ENCODE assay signal across 19 mouse cellular contexts in the genomic region with DNA sequence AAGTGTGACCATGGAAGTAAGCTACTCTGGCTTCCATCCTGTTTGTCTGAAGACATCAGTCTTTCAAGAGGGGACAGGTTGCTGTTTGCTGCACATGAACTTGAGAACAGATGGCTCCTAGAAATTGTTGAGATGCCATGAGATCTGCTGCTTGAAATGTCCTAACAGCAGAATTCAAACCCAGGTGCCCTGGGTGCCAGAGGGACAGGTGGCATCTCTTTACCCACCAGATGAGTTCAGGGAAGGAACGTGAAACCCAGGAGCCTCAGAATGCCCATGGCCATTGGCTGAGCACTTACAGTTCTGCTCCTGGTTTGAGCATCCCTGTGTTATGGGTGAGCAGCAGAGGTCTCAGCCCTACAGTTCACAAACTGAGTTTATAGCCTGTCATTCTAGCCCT.
DNase-seq lines count a peak whose midpoint lies in the region; TF ChIP-seq lines count a peak whose summit lies in the region.
"Had no signal": no experiment of that assay in that cellular context is flagged by ENCODE, and none has a peak within 500 bp of the region (broad histone marks: within the 10 kb centered on the region; RNA-seq: fewer than 3 reads in every experiment).

No protein-coding gene starts in this region.

- intact Hi-C loops in gastrocnemius, adult 2 months (cut with DNase I), result loop anchor here (10.0 kb wide), 1 partner anchor 670 kb away; no protein-coding TSS in a partner anchor

- no peak for DNase-seq in gastrocnemius, adult 2 months
- DNase-seq in gastrocnemius, adult 18-20 months (ENCODE audit: low spot score), result no peak
- peak; percentile 31 for DNase-seq in cerebellum, adult 8-10 months
- DNase-seq in cerebellum, postnatal 36 days, result peak; percentile 15 to 24
- no peak for DNase-seq in embryo, embryonic 9.5 days (ENCODE audit: extremely low spot score)
- DNase-seq in limb, embryonic 10.5 days (ENCODE audit: low spot score), result no peak
- DNase-seq: adrenal gland, adult 2 months; adrenal gland, postnatal 25 days; forebrain, postnatal 0 days; gastrocnemius, postnatal 36 days; heart, adult 2 months; heart, postnatal 14 days; kidney, adult 11 months; kidney, adult 9 months had no signal

- H3K36me3 ChIP-seq in limb, embryonic 10.5 days, result no peaks in the 10 kb centered on the region
- H3K36me3 ChIP-seq: embryonic facial prominence, embryonic 13.5 days; forebrain, embryonic 12.5 days; heart, embryonic 15.5 days; hindbrain, embryonic 13.5 days had no signal

- H3K4me3 ChIP-seq in gastrocnemius, adult 2 months, result no peak overlapping the region
- no peak overlapping the region for H3K4me3 ChIP-seq in limb, embryonic 10.5 days
- H3K4me3 ChIP-seq: embryonic facial prominence, embryonic 13.5 days; forebrain, embryonic 12.5 days; heart, adult 2 months; heart, embryonic 15.5 days; hindbrain, embryonic 13.5 days had no signal

- H3K4me1 ChIP-seq in limb, embryonic 10.5 days, result no peaks in the 10 kb centered on the region
- H3K4me1 ChIP-seq: embryonic facial prominence, embryonic 13.5 days; forebrain, embryonic 12.5 days; hindbrain, embryonic 13.5 days had no signal

- TF ChIP-seq CTCF in gastrocnemius, adult 2 months (IDR thresholded peaks at IDR 0.05), result no peak

- peak overlapping the region; percentile 9; the same call in 1 of the 2 replicates for H3K27ac ChIP-seq in gastrocnemius, adult 2 months
- H3K27ac ChIP-seq in limb, embryonic 10.5 days, result no peak overlapping the region
- H3K27ac ChIP-seq: embryonic facial prominence, embryonic 13.5 days; forebrain, embryonic 12.5 days; heart, adult 2 months; heart, embryonic 15.5 days; hindbrain, embryonic 13.5 days; hindbrain, postnatal 0 days had no signal

- H3K27me3 ChIP-seq in limb, embryonic 10.5 days (ENCODE audit: low read depth, poor library complexity, severe bottlenecking), result no peaks in the 10 kb centered on the region
- H3K27me3 ChIP-seq: embryonic facial prominence, embryonic 13.5 days; forebrain, embryonic 12.5 days; heart, embryonic 15.5 days; hindbrain, embryonic 13.5 days had no signal

- WGBS in limb, embryonic 10.5 days, result 83% methylated on average over 1 of the region's 1 CpGs

- no peaks in the 10 kb centered on the region for H3K9me3 ChIP-seq in limb, embryonic 10.5 days (replicated peaks)
- H3K9me3 ChIP-seq: embryonic facial prominence, embryonic 13.5 days; forebrain, embryonic 12.5 days; heart, embryonic 15.5 days; hindbrain, embryonic 13.5 days had no signal

Comparison
In these comparisons a context has a peak if more than half of its experiments do, and no peak if none do; other contexts are left out.
1. DNase-seq: peak in cerebellum, adult 8-10 months (single experiment) and cerebellum, postnatal 36 days (2 of 2); none in gastrocnemius, adult 2 months (single experiment), gastrocnemius, adult 18-20 months (single experiment), embryo, embryonic 9.5 days (single experiment) and limb, embryonic 10.5 days (single experiment).